Mouse (Mus musculus) liver, postnatal 0 days (tissue): ENCODE data around the gene Spocd1. TPM values are rescaled to one million over a fixed set of nuclear protein-coding genes. Genes with fewer than 3 reads are reported as not detected.

Experiments
- ATAC-seq: fragments of 200-750 bp; cut with Nextera tagmentation; 2 replicates; pipeline ENCODE4 v1.8.0; 2017; ENCODE audit warnings: mild to moderate bottlenecking, moderate library complexity
- DNase-seq: peaks from one replicate; pipeline ENCODE4 v3.0.0-alpha.2; 2016
- H3K27ac ChIP-seq: fragments of 300-500 bp; sonication (generic); 2 replicates; pipeline ENCODE4 v1.5.1; 2014; ENCODE audit warnings: antibody characterized with exemption, moderate library complexity, mild to moderate bottlenecking, low read depth
- H3K27me3 ChIP-seq: fragments of 300-500 bp; sonication (generic); 2 replicates; pipeline ENCODE4 v1.6.1; 2014; ENCODE audit warnings: low read length, control low read depth, mixed read lengths; ENCODE audit not compliant: insufficient read depth
- H3K36me3 ChIP-seq: fragments of 300-500 bp; sonication (generic); replicated peaks from 2 replicates; pipeline ENCODE4 v1.6.1; 2014; ENCODE audit warnings: mild to moderate bottlenecking, control low read depth, low read length, moderate library complexity, mixed read lengths; ENCODE audit not compliant: insufficient read depth
- H3K4me1 ChIP-seq: fragments of 300-500 bp; sonication (generic); 2 replicates; pipeline ENCODE4 v1.6.1; 2014; ENCODE audit warnings: antibody characterized with exemption, mild to moderate bottlenecking, control low read depth; ENCODE audit not compliant: insufficient read depth
- H3K4me2 ChIP-seq: fragments of 300-500 bp; sonication (generic); 2 replicates; pipeline ENCODE4 v1.6.1; 2014; ENCODE audit warnings: low read depth, mild to moderate bottlenecking, low read length, moderate library complexity, mixed read lengths
- H3K4me3 ChIP-seq: fragments of 300-500 bp; sonication (generic); 2 replicates; pipeline ENCODE4 v1.5.1; 2014; ENCODE audit warnings: low read depth, low read length
- H3K9ac ChIP-seq: fragments of 300-500 bp; sonication (generic); replicated peaks from 2 replicates; pipeline ENCODE4 v1.6.1; 2014; ENCODE audit warnings: mild to moderate bottlenecking, moderate library complexity
- H3K9me3 ChIP-seq: fragments of 300-500 bp; sonication (generic); 2 replicates; pipeline ENCODE4 v1.6.1; 2016; ENCODE audit warnings: mild to moderate bottlenecking, control low read depth, low read length, mixed read lengths
- CTCF ChIP-seq: sonication (generic); IDR thresholded peaks from 2 replicates; pipeline ENCODE4 v1.5.1; 2016; ENCODE audit warnings: antibody characterized with exemption, low read depth
- EP300 ChIP-seq: IDR thresholded peaks from 2 replicates; pipeline ENCODE4 v1.6.1; 2016; ENCODE audit warnings: antibody characterized with exemption, low read depth, mild to moderate bottlenecking
- WGBS: fragments of 180-500 bp; shearing (Covaris S2); extraction: QIAGEN DNeasy Blood & Tissue Kit; methylation state at CpG from one replicate; pipeline ENCODE4 v1.1.7; 2014; ENCODE audit not compliant: insufficient replicate concordance; 5-methylcytosine and 5-hydroxymethylcytosine counted together
- polyA plus RNA-seq: library from polyadenylated mRNA; unstranded; fragments of >200 nt; fragmentation: Nextera tagmentation; extraction: Ambion mirVana; gene quantifications from 2 replicates; pipeline ENCODE4 v1.2.1, GENCODE M21; 2015

The Spocd1 gene
- polyA plus RNA-seq, 1 experiment from 2014 or later, result not detected

DNA sequence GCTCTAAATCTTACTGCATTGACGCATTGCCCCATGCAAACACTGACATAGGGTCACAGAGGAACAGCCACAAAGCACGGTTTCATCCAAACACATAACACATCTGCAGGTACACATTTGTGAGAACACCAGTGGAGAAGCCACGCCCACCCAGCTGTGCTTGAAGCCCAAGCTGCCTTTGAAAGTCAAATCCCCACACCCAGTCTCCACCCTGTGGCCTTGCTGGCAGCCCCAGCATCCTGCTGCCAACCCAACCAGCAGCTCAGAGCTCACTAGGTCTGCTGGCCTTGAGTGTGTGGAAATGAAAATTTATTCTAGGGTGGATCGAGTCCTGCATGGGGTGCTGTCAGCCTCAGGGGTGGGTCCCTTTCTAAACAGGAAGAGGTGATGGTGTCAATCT, 48.2 kb downstream of the Spocd1 start:
- H3K27ac ChIP-seq, result no peak overlapping the region
- H3K9ac ChIP-seq, result no peak overlapping the region
- H3K4me2 ChIP-seq, result no peak overlapping the region
- DNase-seq, result no peak
- H3K4me3 ChIP-seq, result no peak overlapping the region
- peaks cover 30% of the 10 kb centered on the region for H3K27me3 ChIP-seq
- H3K36me3 ChIP-seq, result no peaks in the 10 kb centered on the region
- H3K9me3 ChIP-seq, result no peaks in the 10 kb centered on the region
- no peaks in the 10 kb centered on the region for H3K4me1 ChIP-seq
- no peak for ATAC-seq
- TF ChIP-seq EP300, result no peak
- no peak for TF ChIP-seq CTCF
- WGBS, result 43% methylated on average over 4 of the region's 4 CpGs

DNA sequence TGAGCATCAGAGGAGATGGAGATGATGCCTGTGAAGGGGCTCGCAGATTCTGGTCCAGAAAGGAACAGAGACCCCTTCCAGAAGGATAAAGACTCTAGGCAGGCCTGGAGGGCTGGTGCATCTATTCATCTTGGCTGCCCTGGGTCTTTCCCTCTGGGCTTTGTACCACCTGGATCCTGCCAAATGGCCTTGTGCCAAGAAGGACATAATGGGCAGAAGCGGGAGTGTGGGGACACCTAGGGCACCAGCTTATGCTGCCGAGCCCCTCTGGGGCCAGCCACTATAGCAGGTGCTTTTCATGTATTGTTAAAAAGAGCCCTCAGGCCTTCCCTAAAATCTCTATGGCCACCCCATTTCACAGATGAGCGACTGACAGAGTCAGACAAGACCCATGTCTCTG, 49.2 kb downstream of the Spocd1 start:
- Histone ChIP-seq H3K9ac (no peak overlapping the region), H3K27ac (no peak overlapping the region), H3K9me3 (no peaks in the 10 kb centered on the region), H3K4me2 (no peak overlapping the region), H3K4me3 (no peak overlapping the region), H3K36me3 (no peaks in the 10 kb centered on the region), H3K4me1 (no peaks in the 10 kb centered on the region), H3K27me3 (peaks cover 36% of the 10 kb centered on the region)
- TF ChIP-seq CTCF (no peak), EP300 (no peak)
- no peak for DNase-seq
- 70% methylated on average over 4 of the region's 4 CpGs for WGBS
- no peak for ATAC-seq

GRCm38 (mm10) chr4:129978930-129979329, 49.9 kb downstream of the Spocd1 start:
- Histone ChIP-seq H3K4me2 (no peak overlapping the region), H3K27me3 (peaks cover 41% of the 10 kb centered on the region), H3K9me3 (no peaks in the 10 kb centered on the region), H3K27ac (no peak overlapping the region), H3K36me3 (no peaks in the 10 kb centered on the region), H3K9ac (no peak overlapping the region), H3K4me1 (no peaks in the 10 kb centered on the region), H3K4me3 (no peak overlapping the region)
- 51% methylated on average over 4 of the region's 4 CpGs for WGBS
- DNase-seq, result no peak
- no peak for TF ChIP-seq EP300
- TF ChIP-seq CTCF, result no peak
- ATAC-seq, result no peak

DNA sequence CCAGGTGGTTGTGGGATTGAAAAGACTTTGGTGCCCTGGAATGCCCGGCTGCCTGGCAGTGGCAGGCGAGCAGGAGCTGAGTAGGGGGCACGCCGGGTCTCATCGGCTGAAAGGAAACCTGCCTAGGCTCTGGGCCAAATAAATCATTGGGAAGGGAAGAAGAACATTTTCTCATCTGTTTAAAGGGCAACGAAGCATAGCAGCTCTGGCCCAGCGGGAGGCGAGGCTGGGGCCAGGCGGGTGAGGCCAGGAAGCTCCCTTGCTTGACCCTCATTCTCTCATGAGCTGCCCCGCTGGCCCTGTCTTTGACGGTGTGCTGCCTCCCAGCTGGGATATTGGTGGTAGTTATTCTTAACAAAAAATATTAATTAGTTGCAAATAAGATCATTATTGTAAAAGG, 52.6 kb downstream of the Spocd1 start:
- Histone ChIP-seq H3K27ac (no peak overlapping the region), H3K36me3 (no peaks in the 10 kb centered on the region), H3K9me3 (no peaks in the 10 kb centered on the region), H3K9ac (no peak overlapping the region), H3K4me3 (no peak overlapping the region), H3K27me3 (peaks cover 60% of the 10 kb centered on the region), H3K4me2 (no peak overlapping the region), H3K4me1 (peaks cover 7% of the 10 kb centered on the region; the same call in 1 of the 2 replicates)
- 67% methylated on average over 11 of the region's 11 CpGs for WGBS
- no peak for DNase-seq
- TF ChIP-seq EP300 (no peak), CTCF (no peak)
- ATAC-seq, result no peak

DNA sequence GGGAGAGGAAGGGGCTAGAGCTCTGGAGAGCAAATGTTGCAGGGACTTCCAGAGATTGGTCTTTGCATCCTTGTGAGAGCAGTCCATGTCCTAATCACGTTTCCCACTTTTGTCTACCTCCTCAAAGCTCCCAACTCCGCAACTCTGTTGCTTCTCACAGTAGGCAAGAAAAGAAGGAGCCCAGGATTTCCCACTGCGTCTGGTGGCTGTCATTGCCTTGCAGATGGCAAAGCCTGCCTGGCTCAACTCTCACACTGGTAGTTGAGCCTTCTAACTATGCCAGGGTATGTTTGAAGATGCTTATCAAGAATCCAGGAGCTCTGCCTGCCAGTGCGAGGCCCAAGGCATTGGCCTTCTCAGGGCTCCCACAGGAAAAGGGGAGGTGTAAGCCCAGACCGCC, 54.0 kb downstream of the Spocd1 start:
- Histone ChIP-seq H3K36me3 (no peaks in the 10 kb centered on the region), H3K9ac (no peak overlapping the region), H3K27me3 (peaks cover 72% of the 10 kb centered on the region), H3K27ac (no peak overlapping the region), H3K9me3 (no peaks in the 10 kb centered on the region), H3K4me2 (no peak overlapping the region), H3K4me1 (peaks cover 13% of the 10 kb centered on the region), H3K4me3 (no peak overlapping the region)
- ATAC-seq (no peak), DNase-seq (no peak)
- 20% methylated on average over 5 of the region's 5 CpGs for WGBS
- TF ChIP-seq EP300 (no peak), CTCF (no peak)

GRCm38 (mm10) chr4:129983764-129984420, 54.8 kb downstream of the Spocd1 start:
- peak overlapping the region; percentile 19; the same call in 1 of the 2 replicates for H3K4me3 ChIP-seq
- peak; percentile 69 for DNase-seq
- no peaks in the 10 kb centered on the region for H3K36me3 ChIP-seq
- no peak overlapping the region for H3K27ac ChIP-seq
- no peaks in the 10 kb centered on the region for H3K9me3 ChIP-seq
- TF ChIP-seq EP300 (no peak), CTCF (peak; percentile 64)
- peak overlapping the region; percentile 71; the same call in 1 of the 2 replicates for H3K4me2 ChIP-seq
- peaks cover 81% of the 10 kb centered on the region for H3K27me3 ChIP-seq
- 4% methylated on average over 15 of the region's 15 CpGs for WGBS
- ATAC-seq, result peak; percentile 50; the same call in 1 of the 2 replicates
- no peak overlapping the region for H3K9ac ChIP-seq
- peaks cover 15% of the 10 kb centered on the region for H3K4me1 ChIP-seq
